Mouse (Mus musculus): ENCODE measurements around the gene Epha8. TPM values are rescaled to one million over a fixed set of nuclear protein-coding genes. Genes with fewer than 3 reads are reported as not detected.
A peak's percentile ranks its signal among the peaks of the same experiment; 100 is the strongest.

The Epha8 gene
- polyA plus RNA-seq, 1 experiment from 2014 or later, result 0.72 TPM

DNA sequence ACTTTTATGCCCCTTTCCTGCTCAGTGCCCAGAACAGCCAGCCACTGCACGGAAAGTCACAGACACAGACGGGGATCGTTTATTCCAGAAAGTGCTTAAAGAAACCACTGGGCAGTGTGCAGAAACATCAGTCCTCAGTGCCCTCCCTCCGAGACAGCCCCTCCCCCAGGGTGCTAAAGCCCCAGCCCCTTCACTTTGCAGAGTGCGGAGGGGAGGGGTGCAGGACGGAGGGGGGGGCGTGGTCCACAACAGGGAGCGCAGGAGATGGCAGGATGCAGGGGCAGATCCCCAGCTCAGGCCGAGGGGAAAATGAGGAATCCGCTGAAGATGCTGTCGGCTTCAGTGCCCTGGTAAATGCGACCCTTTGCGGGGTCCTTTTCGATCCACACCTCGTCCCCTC lies 60.8 kb downstream of the Epha8 start:
- Histone ChIP-seq H3K4me2 (ENCODE audit: low read depth, low read length, severe bottlenecking) (peak overlapping the region; percentile 32), H3K4me3 (ENCODE audit: low read depth, low read length) (no peak overlapping the region), H3K4me1 (replicated peaks; ENCODE audit: control insufficient read depth, insufficient read depth, low read length) (peaks cover 5% of the 10 kb centered on the region; the same call in 1 of the 2 replicates), H3K27ac (ENCODE audit: low read depth, low read length) (no peak overlapping the region), H3K9me3 (ENCODE audit: control insufficient read depth, low read length) (no peaks in the 10 kb centered on the region), H3K36me3 (ENCODE audit: control insufficient read depth, insufficient read depth, low read length) (no peaks in the 10 kb centered on the region), H3K9ac (ENCODE audit: low read length) (no peak overlapping the region; the same call in 1 of the 2 replicates), H3K27me3 (ENCODE audit: control insufficient read depth, insufficient read depth, low read length) (peaks cover 12% of the 10 kb centered on the region)
- no peak for ATAC-seq (replicated peaks; ENCODE audit: low FRiP score)
- DNase-seq (ENCODE audit: low spot score), result no peak
- 4% methylated on average over 15 of the region's 15 CpGs for WGBS

DNA sequence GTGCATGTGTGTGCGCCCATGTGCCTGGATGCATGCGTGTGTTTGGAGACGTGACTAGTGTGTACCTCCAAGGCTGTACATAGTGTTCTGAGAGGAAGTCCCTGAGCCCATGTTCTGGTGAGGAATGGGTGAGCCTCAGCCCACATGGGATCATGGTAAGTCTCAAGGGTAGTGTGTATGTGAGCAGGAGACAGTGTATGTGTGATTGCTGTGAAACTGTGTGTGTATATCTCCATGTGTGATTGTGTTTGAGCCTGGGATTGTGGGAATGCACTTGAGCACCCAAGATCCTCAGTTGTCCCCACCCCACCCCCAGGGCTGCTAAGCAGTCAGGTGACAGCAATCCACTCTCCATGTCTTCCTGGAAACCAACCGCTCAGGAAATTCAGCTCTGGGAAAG lies 61.8 kb downstream of the Epha8 start:
- no peaks in the 10 kb centered on the region for H3K9me3 ChIP-seq (ENCODE audit: control insufficient read depth, low read length)
- DNase-seq (ENCODE audit: low spot score), result no peak
- WGBS, result 65% methylated on average over 4 of the region's 4 CpGs
- no peak overlapping the region for H3K9ac ChIP-seq (ENCODE audit: low read length)
- H3K27ac ChIP-seq (ENCODE audit: low read depth, low read length), result no peak overlapping the region
- peaks cover 5% of the 10 kb centered on the region; the same call in 1 of the 2 replicates for H3K4me1 ChIP-seq (replicated peaks; ENCODE audit: control insufficient read depth, insufficient read depth, low read length)
- ATAC-seq (replicated peaks; ENCODE audit: low FRiP score), result no peak
- no peaks in the 10 kb centered on the region for H3K36me3 ChIP-seq (ENCODE audit: control insufficient read depth, insufficient read depth, low read length)
- H3K4me3 ChIP-seq (ENCODE audit: low read depth, low read length), result no peak overlapping the region
- peaks cover 12% of the 10 kb centered on the region for H3K27me3 ChIP-seq (ENCODE audit: control insufficient read depth, insufficient read depth, low read length)
- H3K4me2 ChIP-seq (ENCODE audit: low read depth, low read length, severe bottlenecking), result no peak overlapping the region

DNA sequence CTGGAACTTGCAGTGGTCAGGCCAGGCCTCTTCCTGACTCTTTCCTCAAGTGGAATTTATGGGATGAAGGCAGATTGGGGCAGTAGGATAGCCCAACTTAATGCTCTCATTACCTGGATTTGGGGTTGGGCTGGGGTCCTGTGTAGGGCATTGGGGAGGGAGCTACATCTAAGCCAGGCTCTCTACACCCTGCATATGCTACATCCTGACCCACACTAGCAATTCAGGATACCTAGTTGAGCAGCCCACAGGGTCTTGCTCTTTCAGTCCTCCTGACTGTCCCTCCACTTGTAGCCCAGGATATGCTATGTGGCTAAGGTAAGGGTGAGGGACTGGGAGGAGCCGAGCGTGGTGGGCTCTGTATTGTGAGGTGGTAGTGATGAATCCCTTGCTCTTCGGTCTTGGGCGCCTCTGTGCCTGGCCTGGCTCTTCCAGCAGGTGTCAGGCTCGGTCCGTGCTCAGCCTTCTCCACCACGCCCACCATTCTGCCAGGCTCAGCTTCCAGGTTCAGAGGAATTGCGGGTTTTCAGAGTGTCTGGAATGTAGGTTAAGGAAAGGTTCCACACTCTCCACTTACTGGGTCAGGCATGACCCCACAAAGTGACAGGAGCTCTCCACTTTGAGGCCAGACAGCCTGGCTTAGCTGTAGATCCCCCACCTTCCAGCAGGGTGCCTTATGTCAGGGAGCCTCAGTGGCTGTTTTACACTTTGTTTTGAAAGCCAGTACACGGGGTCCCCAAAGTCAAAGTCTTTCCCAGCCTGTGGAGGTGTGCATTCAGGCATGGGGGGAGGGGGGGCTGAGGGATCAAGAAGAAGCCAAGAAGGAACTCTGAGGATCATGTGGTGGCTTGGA lies 62.7 kb downstream of the Epha8 start:
- Histone ChIP-seq H3K9ac (ENCODE audit: low read length) (no peak overlapping the region), H3K9me3 (ENCODE audit: control insufficient read depth, low read length) (no peaks in the 10 kb centered on the region), H3K36me3 (ENCODE audit: control insufficient read depth, insufficient read depth, low read length) (no peaks in the 10 kb centered on the region), H3K27me3 (ENCODE audit: control insufficient read depth, insufficient read depth, low read length) (peaks cover 12% of the 10 kb centered on the region), H3K4me3 (ENCODE audit: low read depth, low read length) (no peak overlapping the region), H3K4me2 (ENCODE audit: low read depth, low read length, severe bottlenecking) (no peak overlapping the region), H3K27ac (ENCODE audit: low read depth, low read length) (no peak overlapping the region), H3K4me1 (replicated peaks; ENCODE audit: control insufficient read depth, insufficient read depth, low read length) (peaks cover 5% of the 10 kb centered on the region; the same call in 1 of the 2 replicates)
- peak; percentile 81 for DNase-seq (ENCODE audit: low spot score)
- no peak for ATAC-seq (replicated peaks; ENCODE audit: low FRiP score)
- 5% methylated on average over 9 of the region's 9 CpGs for WGBS

- Histone ChIP-seq H3K9me3 (ENCODE audit: control insufficient read depth, low read length) (no peaks in the 10 kb centered on the region), H3K36me3 (ENCODE audit: control insufficient read depth, insufficient read depth, low read length) (no peaks in the 10 kb centered on the region), H3K4me1 (replicated peaks; ENCODE audit: control insufficient read depth, insufficient read depth, low read length) (peaks cover 5% of the 10 kb centered on the region; the same call in 1 of the 2 replicates), H3K9ac (ENCODE audit: low read length) (no peak within 1 kb of the TSS), H3K4me3 (ENCODE audit: low read depth, low read length) (no peak within 1 kb of the TSS), H3K4me2 (ENCODE audit: low read depth, low read length, severe bottlenecking) (no peak within 1 kb of the TSS), H3K27me3 (ENCODE audit: control insufficient read depth, insufficient read depth, low read length) (peaks cover 12% of the 10 kb centered on the region), H3K27ac (ENCODE audit: low read depth, low read length) (no peak within 1 kb of the TSS)
- DNase-seq (ENCODE audit: low spot score) (no peak), ATAC-seq (replicated peaks; ENCODE audit: low FRiP score) (no peak)
- WGBS, result 54% methylated on average over 5 of the region's 5 CpGs
Measured at GRCm38 (mm10) chr4:136892811-136893210, 63.8 kb downstream of the Epha8 start, which contains the start of gene C1qc. Gene C1qc (minus strand): TSS chr4:136893065.

- Histone ChIP-seq H3K27me3 (ENCODE audit: control insufficient read depth, insufficient read depth, low read length) (peaks cover 12% of the 10 kb centered on the region), H3K36me3 (ENCODE audit: control insufficient read depth, insufficient read depth, low read length) (no peaks in the 10 kb centered on the region), H3K9me3 (ENCODE audit: control insufficient read depth, low read length) (no peaks in the 10 kb centered on the region), H3K4me1 (replicated peaks; ENCODE audit: control insufficient read depth, insufficient read depth, low read length) (peaks cover 5% of the 10 kb centered on the region; the same call in 1 of the 2 replicates), H3K9ac (ENCODE audit: low read length) (no peak overlapping the region), H3K27ac (ENCODE audit: low read depth, low read length) (no peak overlapping the region), H3K4me2 (ENCODE audit: low read depth, low read length, severe bottlenecking) (no peak overlapping the region), H3K4me3 (ENCODE audit: low read depth, low read length) (no peak overlapping the region)
- no peak for DNase-seq (ENCODE audit: low spot score)
- no peak for ATAC-seq (replicated peaks; ENCODE audit: low FRiP score)
- 59% methylated on average over 7 of the region's 7 CpGs for WGBS
Measured at GRCm38 (mm10) chr4:136892371-136892770, 64.2 kb downstream of the Epha8 start.

GRCm38 (mm10) chr4:136891115-136891514 lies 65.5 kb downstream of the Epha8 start:
- 87% methylated on average over 4 of the region's 4 CpGs for WGBS
- Histone ChIP-seq H3K36me3 (ENCODE audit: control insufficient read depth, insufficient read depth, low read length) (no peaks in the 10 kb centered on the region), H3K4me3 (ENCODE audit: low read depth, low read length) (no peak overlapping the region), H3K4me2 (ENCODE audit: low read depth, low read length, severe bottlenecking) (no peak overlapping the region), H3K4me1 (replicated peaks; ENCODE audit: control insufficient read depth, insufficient read depth, low read length) (peaks cover 5% of the 10 kb centered on the region; the same call in 1 of the 2 replicates), H3K9me3 (ENCODE audit: control insufficient read depth, low read length) (no peaks in the 10 kb centered on the region), H3K27me3 (ENCODE audit: control insufficient read depth, insufficient read depth, low read length) (peaks cover 7% of the 10 kb centered on the region), H3K27ac (ENCODE audit: low read depth, low read length) (no peak overlapping the region), H3K9ac (ENCODE audit: low read length) (no peak overlapping the region)
- no peak for ATAC-seq (replicated peaks; ENCODE audit: low FRiP score)
- no peak for DNase-seq (ENCODE audit: low spot score)

GRCm38 (mm10) chr4:136889981-136890380 lies 66.6 kb downstream of the Epha8 start:
- WGBS, result 89% methylated on average over 15 of the region's 15 CpGs
- DNase-seq (ENCODE audit: low spot score) (no peak), ATAC-seq (replicated peaks; ENCODE audit: low FRiP score) (no peak)
- Histone ChIP-seq H3K4me2 (ENCODE audit: low read depth, low read length, severe bottlenecking) (no peak overlapping the region), H3K36me3 (ENCODE audit: control insufficient read depth, insufficient read depth, low read length) (no peaks in the 10 kb centered on the region), H3K4me3 (ENCODE audit: low read depth, low read length) (no peak overlapping the region), H3K4me1 (replicated peaks; ENCODE audit: control insufficient read depth, insufficient read depth, low read length) (0 out of 2 replicates have a peak, but pooled peaks cover 2% of the 10 kb centered on the region), H3K9me3 (ENCODE audit: control insufficient read depth, low read length) (no peaks in the 10 kb centered on the region), H3K27ac (ENCODE audit: low read depth, low read length) (no peak overlapping the region), H3K27me3 (ENCODE audit: control insufficient read depth, insufficient read depth, low read length) (peaks cover 5% of the 10 kb centered on the region), H3K9ac (ENCODE audit: low read length) (no peak overlapping the region)

- Histone ChIP-seq H3K4me1 (replicated peaks; ENCODE audit: control insufficient read depth, insufficient read depth, low read length) (no peaks in the 10 kb centered on the region), H3K9me3 (ENCODE audit: control insufficient read depth, low read length) (no peaks in the 10 kb centered on the region), H3K4me2 (ENCODE audit: low read depth, low read length, severe bottlenecking) (no peak overlapping the region), H3K36me3 (ENCODE audit: control insufficient read depth, insufficient read depth, low read length) (no peaks in the 10 kb centered on the region), H3K27me3 (ENCODE audit: control insufficient read depth, insufficient read depth, low read length) (no peaks in the 10 kb centered on the region), H3K9ac (ENCODE audit: low read length) (no peak overlapping the region), H3K27ac (ENCODE audit: low read depth, low read length) (no peak overlapping the region), H3K4me3 (ENCODE audit: low read depth, low read length) (no peak overlapping the region)
- ATAC-seq (replicated peaks; ENCODE audit: low FRiP score), result no peak
- 76% methylated on average over 5 of the region's 5 CpGs for WGBS
- no peak for DNase-seq (ENCODE audit: low spot score)
Measured at GRCm38 (mm10) chr4:136887714-136888113, 68.9 kb downstream of the Epha8 start.

DNA sequence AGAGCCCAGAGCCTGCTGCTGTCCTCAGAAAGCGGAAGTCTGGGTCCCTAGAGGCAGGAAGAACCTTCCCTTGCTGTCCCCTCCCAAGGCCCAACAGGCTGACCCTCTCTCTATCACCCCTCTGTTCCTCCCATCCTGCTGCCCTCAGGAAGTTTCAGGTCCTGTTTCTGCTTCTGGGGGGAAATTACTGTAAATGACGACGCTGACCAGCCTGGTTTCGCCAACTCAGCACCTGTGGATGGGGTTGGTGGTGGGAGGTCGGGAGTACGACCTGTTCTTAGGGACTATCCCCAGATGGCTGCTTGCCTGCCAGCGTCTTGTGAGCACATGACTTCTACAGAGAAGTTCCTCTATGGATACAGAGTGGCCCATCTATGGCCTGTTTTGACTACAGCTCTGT lies 70.5 kb downstream of the Epha8 start, which contains the start of gene C1qb:
TSS of gene C1qb (minus strand) at position 87 of the 400 bp plus-strand sequence.
- Histone ChIP-seq H3K4me3 (ENCODE audit: low read depth, low read length) (no peak within 1 kb of the TSS), H3K9me3 (ENCODE audit: control insufficient read depth, low read length) (no peaks in the 10 kb centered on the region), H3K27ac (ENCODE audit: low read depth, low read length) (no peak within 1 kb of the TSS), H3K4me1 (replicated peaks; ENCODE audit: control insufficient read depth, insufficient read depth, low read length) (no peaks in the 10 kb centered on the region), H3K4me2 (ENCODE audit: low read depth, low read length, severe bottlenecking) (no peak within 1 kb of the TSS), H3K36me3 (ENCODE audit: control insufficient read depth, insufficient read depth, low read length) (no peaks in the 10 kb centered on the region), H3K27me3 (ENCODE audit: control insufficient read depth, insufficient read depth, low read length) (no peaks in the 10 kb centered on the region), H3K9ac (ENCODE audit: low read length) (no peak within 1 kb of the TSS)
- ATAC-seq (replicated peaks; ENCODE audit: low FRiP score) (no peak), DNase-seq (ENCODE audit: low spot score) (no peak)
- WGBS, result 77% methylated on average over 7 of the region's 7 CpGs

All from forebrain, embryonic 11.5 days (tissue).